ENCODE assay signal across 21 mouse cellular contexts in genomic region chr17:6886445-6886844, GRCm38 (mm10).
DNase-seq lines count a peak whose midpoint lies in the region; ATAC-seq and TF ChIP-seq lines count a peak whose summit lies in the region.
"Had no signal": no experiment of that assay in that cellular context is flagged by ENCODE, and none has a peak within 500 bp of the region (broad histone marks: within the 10 kb centered on the region; RNA-seq: fewer than 3 reads in every experiment).

No protein-coding gene starts in this region.

- no peak overlapping the region for H3K9ac ChIP-seq in midbrain, embryonic 11.5 days (ENCODE audit: low read length)
- no peak overlapping the region for H3K9ac ChIP-seq in midbrain, embryonic 13.5 days (replicated peaks)
- H3K9ac ChIP-seq in forebrain, embryonic 11.5 days (ENCODE audit: low read length): no peak overlapping the region
- H3K9ac ChIP-seq: embryonic facial prominence, embryonic 13.5 days; forebrain, embryonic 13.5 days; forebrain, postnatal 0 days; heart, embryonic 12.5 days; hindbrain, embryonic 12.5 days had no signal

- TF ChIP-seq CTCF in layer of hippocampus, adult 2 months (conservative IDR thresholded peaks at IDR 0.05): no peak

- H3K27me3 ChIP-seq in midbrain, embryonic 11.5 days (ENCODE audit: control insufficient read depth, insufficient read depth, low read length): no peaks in the 10 kb centered on the region
- no peaks in the 10 kb centered on the region for H3K27me3 ChIP-seq in midbrain, embryonic 13.5 days
- H3K27me3 ChIP-seq in forebrain, embryonic 11.5 days (ENCODE audit: control insufficient read depth, insufficient read depth, low read length): no peaks in the 10 kb centered on the region
- H3K27me3 ChIP-seq: embryonic facial prominence, embryonic 13.5 days; forebrain, embryonic 13.5 days; heart, embryonic 12.5 days; hindbrain, embryonic 12.5 days had no signal

- H3K4me2 ChIP-seq in midbrain, embryonic 11.5 days: no peak overlapping the region
- H3K4me2 ChIP-seq in midbrain, embryonic 13.5 days (replicated peaks): no peak overlapping the region
- H3K4me2 ChIP-seq in forebrain, embryonic 11.5 days (ENCODE audit: low read depth, low read length, severe bottlenecking): no peak overlapping the region
- H3K4me2 ChIP-seq: embryonic facial prominence, embryonic 13.5 days; forebrain, embryonic 13.5 days; heart, embryonic 12.5 days; hindbrain, embryonic 12.5 days had no signal

- 88% methylated on average over 1 of the region's 1 CpGs for WGBS in midbrain, embryonic 11.5 days
- WGBS in midbrain, embryonic 13.5 days: 95% methylated on average over 1 of the region's 1 CpGs
- 95% methylated on average over 1 of the region's 1 CpGs for WGBS in forebrain, embryonic 11.5 days

- peaks cover 2% of the 10 kb centered on the region; the same call in 1 of the 2 replicates for H3K4me1 ChIP-seq in midbrain, embryonic 11.5 days (ENCODE audit: control insufficient read depth, insufficient read depth, low read length)
- H3K4me1 ChIP-seq in midbrain, embryonic 13.5 days (replicated peaks): no peaks in the 10 kb centered on the region
- H3K4me1 ChIP-seq in forebrain, embryonic 11.5 days (replicated peaks; ENCODE audit: control insufficient read depth, insufficient read depth, low read length): no peaks in the 10 kb centered on the region
- H3K4me1 ChIP-seq: embryonic facial prominence, embryonic 13.5 days; heart, embryonic 12.5 days; hindbrain, embryonic 12.5 days had no signal

- no peaks in the 10 kb centered on the region for H3K36me3 ChIP-seq in midbrain, embryonic 11.5 days (ENCODE audit: control insufficient read depth, insufficient read depth, low read length)
- no peaks in the 10 kb centered on the region for H3K36me3 ChIP-seq in midbrain, embryonic 13.5 days
- H3K36me3 ChIP-seq in forebrain, embryonic 11.5 days (ENCODE audit: control insufficient read depth, insufficient read depth, low read length): no peaks in the 10 kb centered on the region
- H3K36me3 ChIP-seq: embryonic facial prominence, embryonic 13.5 days; heart, embryonic 12.5 days; hindbrain, embryonic 12.5 days had no signal

- DNase-seq in midbrain, embryonic 11.5 days (ENCODE audit: low spot score, missing footprints): peak; percentile 68
- DNase-seq in thymus, postnatal 0 days (ENCODE audit: low spot score): peak; percentile 39
- DNase-seq in frontal cortex, postnatal 25 days (ENCODE audit: low spot score in 2 of 2): no peak
- DNase-seq in forebrain, embryonic 11.5 days (ENCODE audit: low spot score): no peak
- DNase-seq in layer of hippocampus, adult 2 months (ENCODE audit: low spot score in 2 of 2): no peak
- DNase-seq: adrenal gland, adult 8-10 months; adrenal gland, postnatal 36 days; cerebellum, adult 11 months; cerebellum, adult 8-10 months; cerebellum, postnatal 14 days; forebrain, postnatal 0 days; gastrocnemius, adult 2 months; gastrocnemius, postnatal 25 days had no signal

- no peak overlapping the region for H3K27ac ChIP-seq in midbrain, embryonic 11.5 days (ENCODE audit: low read depth, low read length)
- H3K27ac ChIP-seq in midbrain, embryonic 13.5 days: no peak overlapping the region
- H3K27ac ChIP-seq in forebrain, embryonic 11.5 days (ENCODE audit: low read depth, low read length): no peak overlapping the region
- H3K27ac ChIP-seq in layer of hippocampus, adult 2 months: no peak overlapping the region
- H3K27ac ChIP-seq: embryonic facial prominence, embryonic 13.5 days; forebrain, embryonic 13.5 days; gastrocnemius, adult 2 months; hindbrain, embryonic 12.5 days had no signal

- no peak overlapping the region for H3K4me3 ChIP-seq in midbrain, embryonic 11.5 days (ENCODE audit: low read depth, low read length)
- H3K4me3 ChIP-seq in midbrain, embryonic 13.5 days (replicated peaks): no peak overlapping the region
- H3K4me3 ChIP-seq in forebrain, embryonic 11.5 days (ENCODE audit: low read depth, low read length): no peak overlapping the region
- H3K4me3 ChIP-seq in layer of hippocampus, adult 2 months: no peak overlapping the region
- H3K4me3 ChIP-seq: embryonic facial prominence, embryonic 13.5 days; forebrain, embryonic 13.5 days; gastrocnemius, adult 2 months; heart, embryonic 12.5 days; hindbrain, embryonic 12.5 days had no signal

- ATAC-seq in midbrain, embryonic 11.5 days (ENCODE audit: low FRiP score): no peak
- no peak for ATAC-seq in midbrain, embryonic 13.5 days
- ATAC-seq in common myeloid progenitor, adult 5-6 weeks (replicated peaks; ENCODE audit: low read depth, poor library complexity, severe bottlenecking): 0 out of 2 replicates have a peak, but pooled peaks have one; percentile 11
- no peak for ATAC-seq in forebrain, embryonic 11.5 days (replicated peaks; ENCODE audit: low FRiP score)
- ATAC-seq: forebrain, embryonic 13.5 days; forebrain, postnatal 0 days; hindbrain, embryonic 16.5 days; inflammation-experienced regulatory T-cells, adult 6 months had no signal

- H3K9me3 ChIP-seq in midbrain, embryonic 11.5 days (ENCODE audit: control insufficient read depth, low read length): no peaks in the 10 kb centered on the region
- no peaks in the 10 kb centered on the region for H3K9me3 ChIP-seq in midbrain, embryonic 13.5 days
- H3K9me3 ChIP-seq in forebrain, embryonic 11.5 days (ENCODE audit: control insufficient read depth, low read length): no peaks in the 10 kb centered on the region
- H3K9me3 ChIP-seq: embryonic facial prominence, embryonic 13.5 days; forebrain, embryonic 13.5 days; heart, embryonic 12.5 days; hindbrain, embryonic 12.5 days had no signal

Comparison
In these comparisons a context has a peak if more than half of its experiments do, and no peak if none do; other contexts are left out.
1. DNase-seq: peak in midbrain, embryonic 11.5 days (single experiment) and thymus, postnatal 0 days (single experiment); none in frontal cortex, postnatal 25 days (0 of 2), forebrain, embryonic 11.5 days (single experiment) and layer of hippocampus, adult 2 months (0 of 2).